Mouse (Mus musculus) right cerebral cortex, postnatal 10 days (tissue): ENCODE data around the gene Rpp25.

Source experiments
- DNase-seq, 2 experiments: peaks; one replicate each; pipeline ENCODE4 v3.0.0; 2021; ENCODE audit warnings: low spot score in 2 of 2

Gene Rpp25

GRCm38 (mm10) chr9:57554753-57555152 lies 50.9 kb downstream of the Rpp25 start:
- DNase-seq = no peak
